Mouse (Mus musculus) liver, embryonic 18 days (tissue): ENCODE data around the gene Itga7. TPM values are rescaled to one million over a fixed set of nuclear protein-coding genes. Genes with fewer than 3 reads are reported as not detected.

ENCODE experiments used
- polyA plus RNA-seq: library from polyadenylated mRNA; depleted of rRNA; stranded (reverse); fragments of >200 nt; gene quantifications from 2 replicates; pipeline ENCODE4 v1.2.3, GENCODE M21; 2012; rRNA removed

The Itga7 gene
- 0.36 and 0.44 TPM in 2 replicates for polyA plus RNA-seq

GRCm38 (mm10) chr10:128933574-128933973 lies at the start of gene Itga7:
Itga7 (plus strand) TSS chr10:128933818.

DNA sequence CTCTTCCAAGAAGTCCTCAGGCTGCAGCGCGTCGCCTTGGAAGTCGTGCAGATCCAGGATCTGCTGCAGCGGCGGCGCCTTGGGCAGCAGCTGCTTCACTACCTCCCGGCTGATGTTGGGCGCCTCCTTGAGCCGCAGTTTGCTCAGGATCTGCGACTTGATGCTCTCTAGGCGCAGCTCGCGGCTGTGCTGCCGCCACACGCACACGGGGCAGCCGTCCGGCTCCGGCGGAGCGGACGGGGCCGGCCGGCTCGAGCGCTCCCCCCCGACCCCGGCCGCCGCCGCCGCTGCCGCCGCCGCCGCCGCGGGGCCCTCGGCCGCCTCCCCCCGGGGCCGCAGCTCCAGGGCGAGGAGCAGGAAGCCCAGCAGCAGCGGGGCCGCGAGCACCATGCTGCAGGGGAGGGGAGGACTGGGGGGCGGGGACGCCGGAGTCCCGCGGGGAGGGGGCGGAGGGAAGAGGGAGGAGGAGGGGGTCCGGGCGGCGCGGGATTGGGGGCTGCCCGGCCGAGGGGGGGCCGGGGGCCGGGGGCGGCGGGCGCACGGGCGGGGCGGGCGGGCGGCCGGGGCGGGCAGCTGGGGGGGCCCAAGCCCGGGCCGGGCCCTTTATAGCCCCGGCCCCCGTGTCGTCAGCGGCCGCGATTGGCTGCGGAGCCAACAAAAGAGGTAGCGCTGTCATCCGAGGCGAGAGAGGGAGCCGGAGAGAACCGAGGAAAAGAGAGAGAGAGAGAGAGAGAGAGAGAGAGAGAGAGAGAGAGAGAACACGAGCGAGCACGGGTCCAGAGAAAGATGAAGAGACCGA lies 42.1 kb upstream of the Itga7 start, which contains the start of gene Gdf11:
TSS of gene Gdf11 (minus strand) at position 423 of the 799 bp plus-strand sequence.

GRCm38 (mm10) chr10:128900698-128901097 lies 32.9 kb upstream of the Itga7 start, which contains the start of gene Cd63:
Cd63 (plus strand) TSS chr10:128900989.

GRCm38 (mm10) chr10:128922822-128923012 lies 10.9 kb upstream of the Itga7 start, which contains the start of gene Rdh5:
Rdh5 (minus strand) TSS chr10:128922888.

GRCm38 (mm10) chr10:128923935-128924334 lies 9.7 kb upstream of the Itga7 start, which contains the start of gene Bloc1s1:
Bloc1s1 (minus strand) TSS chr10:128924035.

DNA sequence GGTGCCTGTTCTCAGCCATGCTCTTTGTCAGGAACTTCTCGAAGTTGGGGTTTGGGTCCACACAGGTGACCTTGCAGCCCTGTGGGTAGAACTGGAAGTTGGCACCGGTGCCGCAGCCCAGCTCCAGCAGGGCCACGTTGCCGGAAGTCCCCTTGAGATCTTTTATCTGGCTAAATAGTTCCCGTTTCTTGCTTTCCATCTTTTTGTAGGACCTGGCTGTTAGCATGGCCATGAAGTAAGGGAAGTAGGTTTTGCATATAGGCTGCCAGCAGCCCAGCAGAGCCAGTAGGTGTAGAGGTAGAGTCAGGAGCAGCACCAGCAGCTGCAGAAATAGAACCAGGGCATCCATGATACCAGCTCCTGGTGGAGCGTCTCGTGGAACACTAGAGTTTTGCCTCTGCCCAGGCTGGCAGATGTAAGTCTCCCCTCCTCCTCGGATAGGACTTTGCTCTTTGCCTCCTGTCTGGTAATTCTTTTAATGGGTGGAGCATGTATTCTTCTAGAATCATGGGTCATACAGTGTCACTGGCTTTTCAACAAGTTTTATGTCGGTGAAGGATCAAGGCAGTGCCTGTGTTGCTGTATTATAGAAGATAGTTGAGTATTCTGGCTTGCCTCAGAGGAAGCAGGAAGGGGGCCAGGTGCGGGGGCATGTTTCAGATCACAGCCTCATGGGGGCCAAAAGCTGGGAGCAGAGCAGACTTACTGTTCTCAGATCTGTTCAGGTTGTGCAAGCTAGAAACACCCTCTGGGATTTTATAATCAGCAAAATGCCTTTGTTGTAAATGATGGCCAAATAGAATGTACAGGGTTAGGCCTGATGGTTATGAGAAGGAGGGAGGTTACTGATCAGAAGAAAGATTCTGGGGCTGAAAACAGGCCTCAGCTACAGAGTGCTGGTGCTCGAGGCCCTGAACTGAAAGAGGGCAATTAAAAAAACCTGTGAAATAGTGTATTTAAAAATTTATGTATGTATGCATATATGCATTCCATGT lies 27.3 kb downstream of the Itga7 start, which contains the start of gene Mettl7b:
TSS of gene Mettl7b (minus strand) at position 399 of the 995 bp plus-strand sequence.

DNA sequence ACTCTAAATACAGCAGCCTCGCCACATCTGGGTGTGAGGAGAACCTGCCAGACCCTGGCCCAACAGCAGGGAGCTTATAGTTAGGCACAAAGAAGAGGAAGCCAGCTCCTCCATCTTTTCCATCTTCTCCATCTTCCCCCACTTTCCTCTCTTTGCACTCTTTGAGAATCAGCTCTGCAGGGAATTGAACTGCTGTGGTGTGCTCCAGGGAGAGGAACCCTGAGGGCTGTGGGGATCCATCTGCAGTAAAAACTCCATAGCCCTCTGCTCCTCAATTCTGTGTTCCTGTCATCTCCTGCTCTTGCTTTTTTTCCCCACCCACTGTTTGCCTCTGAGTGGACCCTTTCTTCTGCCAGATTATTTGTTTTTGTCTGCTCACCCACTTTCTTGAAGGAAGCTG lies 55.5 kb downstream of the Itga7 start, which contains the start of gene Olfr9:
TSS of gene Olfr9 (plus strand) at position 301 of the 400 bp plus-strand sequence.

Other genes starting within 250 kb of the Itga7 start
- 32.7 and 34.3 TPM in 2 replicates for gene Rab5b, start 237.6 kb upstream of the Itga7 start, polyA plus RNA-seq
- gene Pmel, start 229.6 kb upstream of the Itga7 start, polyA plus RNA-seq, result 0.49 and 0.59 TPM in 2 replicates
- gene Cdk2, start 228.8 kb upstream of the Itga7 start, polyA plus RNA-seq, result 31.5 and 32.7 TPM in 2 replicates
- 4.4 and 4.6 TPM in 2 replicates for gene Dgka, start 189.0 kb upstream of the Itga7 start, polyA plus RNA-seq
- 15.6 and 15.9 TPM in 2 replicates for gene Pym1, start 185.9 kb upstream of the Itga7 start, polyA plus RNA-seq
- gene Mmp19, start 142.9 kb upstream of the Itga7 start, polyA plus RNA-seq, result 11.1 and 11.9 TPM in 2 replicates
- gene Dnajc14, start 129.8 kb upstream of the Itga7 start, polyA plus RNA-seq, result 6.7 and 6.8 TPM in 2 replicates
- 2.8 and 3.0 TPM in 2 replicates for gene Tmem198b, start 129.4 kb upstream of the Itga7 start, polyA plus RNA-seq
- gene Sarnp, start 116.5 kb upstream of the Itga7 start, polyA plus RNA-seq, result 46.5 and 49.9 TPM in 2 replicates
- gene Ormdl2, start 112.2 kb upstream of the Itga7 start, polyA plus RNA-seq, result 54.1 and 59.0 TPM in 2 replicates
- gene Gdf11, start 42.1 kb upstream of the Itga7 start, polyA plus RNA-seq, result 0.09 and 0.11 TPM in 2 replicates
- gene Cd63, start 32.8 kb upstream of the Itga7 start, polyA plus RNA-seq, result 56.7 and 68.3 TPM in 2 replicates
- 23.6 and 27.6 TPM in 2 replicates for gene Rdh5, start 10.9 kb upstream of the Itga7 start, polyA plus RNA-seq
- gene Bloc1s1, start 9.8 kb upstream of the Itga7 start, polyA plus RNA-seq, result 126 and 132 TPM in 2 replicates
- gene Mettl7b, start 27.2 kb downstream of the Itga7 start, polyA plus RNA-seq, result 0.27 and 0.96 TPM in 2 replicates
- gene Olfr9, start 55.6 kb downstream of the Itga7 start, polyA plus RNA-seq, result not detected in 2 replicates
- not detected in 2 replicates for gene Olfr763, start 77.0 kb downstream of the Itga7 start, polyA plus RNA-seq
- gene Olfr764-ps1, start 106.1 kb downstream of the Itga7 start, polyA plus RNA-seq, result not detected in 2 replicates
- not detected in 2 replicates for gene Olfr765, start 116.2 kb downstream of the Itga7 start, polyA plus RNA-seq
- not detected in 2 replicates for gene Olfr766-ps1, start 135.2 kb downstream of the Itga7 start, polyA plus RNA-seq
- gene Olfr767, start 149.1 kb downstream of the Itga7 start, polyA plus RNA-seq, result not detected in 2 replicates
- gene Olfr768, start 165.6 kb downstream of the Itga7 start, polyA plus RNA-seq, result not detected in 2 replicates
- gene Olfr769, start 184.0 kb downstream of the Itga7 start, polyA plus RNA-seq, result not detected in 2 replicates
- gene Olfr770, start 205.2 kb downstream of the Itga7 start, polyA plus RNA-seq, result not detected in 2 replicates
- gene Olfr771, start 230.9 kb downstream of the Itga7 start, polyA plus RNA-seq, result not detected in 2 replicates
- not detected in 2 replicates for gene Olfr772, start 244.1 kb downstream of the Itga7 start, polyA plus RNA-seq